Mouse (Mus musculus) CH12.LX (cell line): Measurements from ENCODE around the gene Lrch4. TPM values are rescaled to one million over a fixed set of nuclear protein-coding genes. Genes with fewer than 3 reads are reported as not detected.

Source experiments
- DNase-seq: peaks from one replicate; pipeline ENCODE4 v3.0.0-alpha.2; 2013; ENCODE audit errors: extremely low read depth
- H3K27ac ChIP-seq: 2 replicates; pipeline ENCODE4 v1.5.1; 2012; ENCODE audit warnings: low read depth, mild to moderate bottlenecking, control low read depth, moderate library complexity; ENCODE audit not compliant: insufficient read depth
- H3K27me3 ChIP-seq: replicated peaks from 2 replicates; pipeline ENCODE3; 2012; ENCODE audit warnings: inconsistent platforms
- H3K36me3 ChIP-seq, 2 experiments: replicated peaks in 1 of 2; 2 replicates each; pipeline versions ENCODE3 to v1.6.1; 2012; ENCODE audit warnings: inconsistent platforms in 1 of 2, low read length in 1 of 2, mild to moderate bottlenecking in 1 of 2, mixed read lengths in 1 of 2, moderate library complexity in 1 of 2; ENCODE audit not compliant: control insufficient read depth in 1 of 2, insufficient read depth in 1 of 2
- H3K4me1 ChIP-seq, 2 experiments: 2 replicates each; pipeline ENCODE4 v1.6.1; 2012; ENCODE audit warnings: inconsistent platforms in 1 of 2, moderate library complexity in 1 of 2; ENCODE audit not compliant: insufficient read depth in 2 of 2, control insufficient read depth in 1 of 2
- H3K4me2 ChIP-seq: 2 replicates; pipeline ENCODE4 v1.6.1; 2012; ENCODE audit warnings: low read depth, mild to moderate bottlenecking, control low read depth; ENCODE audit not compliant: poor library complexity, insufficient read depth, severe bottlenecking
- H3K4me3 ChIP-seq, 3 experiments: fragments of 150-350 bp in 1 of 3; sonication (generic) in 1 of 3; replicated peaks in 1 of 3; 2 replicates each; pipeline versions ENCODE3 to v1.5.1; 2011 to 2012; ENCODE audit warnings: low read depth in 2 of 3, low read length in 2 of 3, mild to moderate bottlenecking in 2 of 3, moderate library complexity in 2 of 3, control low read depth in 1 of 3, improper control_type of control experiment in 1 of 3, inconsistent platforms in 1 of 3, mixed read lengths in 1 of 3; ENCODE audit not compliant: poor library complexity in 1 of 3
- H3K79me2 ChIP-seq: replicated peaks from 2 replicates; pipeline ENCODE4 v1.6.1; 2012; ENCODE audit warnings: mild to moderate bottlenecking, moderate library complexity; ENCODE audit not compliant: control insufficient read depth, poor library complexity, insufficient read depth, severe bottlenecking; ENCODE audit errors: extremely low read depth
- H3K9ac ChIP-seq: 2 replicates; pipeline ENCODE4 v1.6.1; 2012; ENCODE audit warnings: low read depth, mild to moderate bottlenecking, control low read depth, moderate library complexity; ENCODE audit not compliant: insufficient read depth
- H3K9me3 ChIP-seq: replicated peaks from 2 replicates; pipeline ENCODE3; 2012; ENCODE audit warnings: low read length, inconsistent platforms, mixed read lengths
- BHLHE40 ChIP-seq: IDR thresholded peaks from 2 replicates; pipeline ENCODE4 v1.6.1; 2011; ENCODE audit warnings: mild to moderate bottlenecking, low read depth, low read length, improper control_type of control experiment
- CHD1 ChIP-seq: IDR thresholded peaks from 2 replicates; pipeline ENCODE4 v1.6.1; 2012; ENCODE audit warnings: low read depth, low read length, improper control_type of control experiment, inconsistent platforms
- CHD2 ChIP-seq: IDR thresholded peaks from 2 replicates; pipeline ENCODE4 v1.6.1; 2011; ENCODE audit warnings: low read length, improper control_type of control experiment
- CTCF ChIP-seq, 2 experiments: IDR thresholded peaks in 1 of 2; conservative IDR thresholded peaks in 1 of 2; 2 replicates each; pipeline ENCODE4 v1.5.1; 2011 to 2012; ENCODE audit warnings: low read depth in 2 of 2, low read length in 2 of 2, improper control_type of control experiment in 1 of 2, inconsistent platforms in 1 of 2, mild to moderate bottlenecking in 1 of 2, moderate library complexity in 1 of 2
- E2F4 ChIP-seq: IDR thresholded peaks from 2 replicates; pipeline ENCODE4 v1.6.1; 2011; ENCODE audit warnings: low read depth, low read length, improper control_type of control experiment; ENCODE audit not compliant: insufficient replicate concordance
- ELF1 ChIP-seq: IDR thresholded peaks from 2 replicates; pipeline ENCODE4 v1.6.1; 2014; ENCODE audit warnings: low read depth, mild to moderate bottlenecking, inconsistent platforms, low read length, improper control_type of control experiment
- EP300 ChIP-seq: IDR thresholded peaks from 2 replicates; pipeline ENCODE4 v1.6.1; 2011; ENCODE audit warnings: low read length, improper control_type of control experiment
- ETS1 ChIP-seq: conservative IDR thresholded peaks from 2 replicates; pipeline ENCODE4 v1.6.1; 2012; ENCODE audit warnings: low read depth, mild to moderate bottlenecking, inconsistent platforms, low read length, improper control_type of control experiment, moderate library complexity
- GABPA ChIP-seq: IDR thresholded peaks from 2 replicates; pipeline ENCODE4 v1.6.1; 2012; ENCODE audit warnings: low read depth, low read length, improper control_type of control experiment, inconsistent platforms; ENCODE audit not compliant: insufficient replicate concordance
- HCFC1 ChIP-seq: IDR thresholded peaks from 2 replicates; pipeline ENCODE4 v1.6.1; 2012; ENCODE audit warnings: low read depth, mild to moderate bottlenecking, inconsistent platforms, low read length, improper control_type of control experiment
- IRF4 ChIP-seq: IDR thresholded peaks from 2 replicates; pipeline ENCODE4 v1.6.1; 2014; ENCODE audit warnings: low read depth, mild to moderate bottlenecking, inconsistent platforms, low read length, improper control_type of control experiment
- JUN ChIP-seq: IDR thresholded peaks from 2 replicates; pipeline ENCODE4 v1.6.1; 2011; ENCODE audit warnings: low read depth, mild to moderate bottlenecking, low read length, improper control_type of control experiment, moderate library complexity; ENCODE audit not compliant: insufficient read depth
- JUND ChIP-seq: conservative IDR thresholded peaks from 2 replicates; pipeline ENCODE4 v1.6.1; 2011; ENCODE audit warnings: low read depth, low read length, improper control_type of control experiment
- KAT2A ChIP-seq: IDR thresholded peaks from 2 replicates; pipeline ENCODE4 v1.6.1; 2012; ENCODE audit warnings: low read length, improper control_type of control experiment, inconsistent platforms; ENCODE audit not compliant: insufficient replicate concordance
- MAFK ChIP-seq: IDR thresholded peaks from 2 replicates; pipeline ENCODE4 v1.6.1; 2011; ENCODE audit warnings: low read length, improper control_type of control experiment; ENCODE audit not compliant: insufficient replicate concordance
- MAX ChIP-seq: IDR thresholded peaks from 2 replicates; pipeline ENCODE4 v1.6.1; 2011; ENCODE audit warnings: low read length, improper control_type of control experiment
- MAZ ChIP-seq: IDR thresholded peaks from 2 replicates; pipeline ENCODE4 v1.6.1; 2012; ENCODE audit warnings: low read depth, mild to moderate bottlenecking, inconsistent platforms, low read length, improper control_type of control experiment, moderate library complexity
- MEF2A ChIP-seq: IDR thresholded peaks from 2 replicates; pipeline ENCODE4 v1.6.1; 2014; ENCODE audit warnings: low read depth, mild to moderate bottlenecking, inconsistent platforms, low read length, improper control_type of control experiment, borderline replicate concordance
- MXI1 ChIP-seq: IDR thresholded peaks from 2 replicates; pipeline ENCODE4 v1.6.1; 2011; ENCODE audit warnings: mild to moderate bottlenecking, low read depth, low read length, improper control_type of control experiment
- MYC ChIP-seq: IDR thresholded peaks from 2 replicates; pipeline ENCODE4 v1.6.1; 2011; ENCODE audit warnings: low read depth, mild to moderate bottlenecking, improper control_type of control experiment, low read length
- NELFE ChIP-seq: IDR thresholded peaks from 2 replicates; pipeline ENCODE4 v1.6.1; 2011; ENCODE audit warnings: low read depth, low read length, improper control_type of control experiment
- NRF1 ChIP-seq: IDR thresholded peaks from 2 replicates; pipeline ENCODE4 v1.6.1; 2014; ENCODE audit warnings: low read depth, mild to moderate bottlenecking, inconsistent platforms, low read length, improper control_type of control experiment, moderate library complexity
- PAX5 ChIP-seq: IDR thresholded peaks from 2 replicates; pipeline ENCODE4 v1.6.1; 2012; ENCODE audit warnings: low read length, inconsistent platforms, mixed read lengths
- POLR2A ChIP-seq: IDR thresholded peaks from 2 replicates; pipeline ENCODE4 v1.6.1; 2011; ENCODE audit warnings: low read depth, mild to moderate bottlenecking, improper control_type of control experiment, low read length
- POLR2AphosphoS2 ChIP-seq: IDR thresholded peaks from 2 replicates; pipeline ENCODE4 v1.6.1; 2011; ENCODE audit warnings: low read depth, low read length, improper control_type of control experiment
- RAD21 ChIP-seq: IDR thresholded peaks from 2 replicates; pipeline ENCODE4 v1.6.1; 2011; ENCODE audit warnings: low read depth, mild to moderate bottlenecking, low read length, improper control_type of control experiment, moderate library complexity
- RCOR1 ChIP-seq: conservative IDR thresholded peaks from 2 replicates; pipeline ENCODE4 v1.6.1; 2012; ENCODE audit warnings: low read depth, mild to moderate bottlenecking, inconsistent platforms, low read length, improper control_type of control experiment
- SIN3A ChIP-seq: IDR thresholded peaks from 2 replicates; pipeline ENCODE4 v1.6.1; 2012; ENCODE audit warnings: low read length, improper control_type of control experiment, inconsistent platforms
- SMC3 ChIP-seq: IDR thresholded peaks from 2 replicates; pipeline ENCODE4 v1.6.1; 2011; ENCODE audit warnings: low read depth, low read length, improper control_type of control experiment
- TBP ChIP-seq: conservative IDR thresholded peaks from 2 replicates; pipeline ENCODE4 v1.6.1; 2011; ENCODE audit warnings: low read depth, low read length, improper control_type of control experiment
- TCF12 ChIP-seq: IDR thresholded peaks from 2 replicates; pipeline ENCODE4 v1.6.1; 2014; ENCODE audit warnings: low read depth, mild to moderate bottlenecking, inconsistent platforms, low read length, improper control_type of control experiment
- UBTF ChIP-seq: IDR thresholded peaks from 2 replicates; pipeline ENCODE4 v1.6.1; 2012; ENCODE audit warnings: low read depth, mild to moderate bottlenecking, inconsistent platforms, low read length, improper control_type of control experiment, moderate library complexity
- USF1 ChIP-seq: IDR thresholded peaks from 2 replicates; pipeline ENCODE4 v1.6.1; 2014; ENCODE audit warnings: low read depth, mild to moderate bottlenecking, inconsistent platforms, low read length, improper control_type of control experiment
- USF2 ChIP-seq: conservative IDR thresholded peaks from 2 replicates; pipeline ENCODE4 v1.6.1; 2011; ENCODE audit warnings: low read depth, low read length, improper control_type of control experiment
- ZC3H11A ChIP-seq: IDR thresholded peaks from 2 replicates; pipeline ENCODE4 v1.6.1; 2012; ENCODE audit warnings: low read depth, mild to moderate bottlenecking, inconsistent platforms, low read length, improper control_type of control experiment
- ZKSCAN1 ChIP-seq: IDR thresholded peaks from 2 replicates; pipeline ENCODE4 v1.6.1; 2012; ENCODE audit warnings: low read depth, inconsistent platforms, low read length, improper control_type of control experiment, borderline replicate concordance
- ZMIZ1 ChIP-seq: IDR thresholded peaks from 2 replicates; pipeline ENCODE4 v1.6.1; 2012; ENCODE audit warnings: low read depth, mild to moderate bottlenecking, inconsistent platforms, low read length, improper control_type of control experiment
- ZNF384 ChIP-seq: IDR thresholded peaks from 2 replicates; pipeline ENCODE4 v1.6.1; 2012; ENCODE audit warnings: low read depth, low read length, improper control_type of control experiment, inconsistent platforms
- dilution Hi-C: fragments of 300-500 bp; cut with MboI; formaldehyde crosslinking; loops from 2 replicates; pipeline ENCODE4 v1.14.3; 2020; ENCODE audit warnings: low sequenced_read_pairs; ENCODE audit not compliant: extremely low pct_unique_long_range_greater_than_20kb, extremely low pct_ligation_motif_present
- in situ Hi-C: fragments of 300-500 bp; cut with MboI; formaldehyde crosslinking; loops from 3 replicates; pipeline ENCODE4 v1.14.3; 2019; ENCODE audit warnings: low sequenced_read_pairs, low pct_ligation_motif_present, low pct_unique_long_range_greater_than_20kb, mixed read lengths
- polyA plus RNA-seq: library from polyadenylated mRNA; unstranded; fragments of >175 nt; gene quantifications from 2 replicates; pipeline ENCODE4 v1.2.1, GENCODE M21; 2012; ENCODE audit warnings: low read depth; ENCODE audit not compliant: insufficient read length
- total RNA-seq, 2 experiments: library from RNA; depleted of rRNA; stranded (reverse); fragments of 300-350 nt in 1 of 2; fragments of >200 nt in 1 of 2; gene quantifications; 2 replicates each; pipeline ENCODE4 v1.2.3; 2012 to 2014

Lrch4 gene
- 20.0 and 25.6 TPM in 2 replicates for total RNA-seq (2012; rRNA removed)
- total RNA-seq (2014; rRNA removed) = 9.0 and 9.9 TPM in 2 replicates
- polyA plus RNA-seq = 47.9 and 62.1 TPM in 2 replicates

- peaks cover 7 to 15% of the 10 kb centered on the region in 2 experiments for H3K36me3 ChIP-seq
- peak; percentile 83 for TF ChIP-seq ZMIZ1
- no peak; the same call in 1 of the 2 replicates for TF ChIP-seq USF2
- peak; percentile 52 for TF ChIP-seq MXI1
- TF ChIP-seq KAT2A = peak; percentile 73; the same call in 1 of the 2 replicates
- peak; percentile 85 for TF ChIP-seq TBP
- TF ChIP-seq SIN3A = peak; percentile 90
- TF ChIP-seq UBTF = no peak
- TF ChIP-seq POLR2A = peak; percentile 85
- TF ChIP-seq ETS1 = no peak; the same call in 1 of the 2 replicates
- TF ChIP-seq NELFE = peak; percentile 91
- TF ChIP-seq NRF1 = peak; percentile 38
- peak; percentile 91 for TF ChIP-seq TCF12
- TF ChIP-seq POLR2AphosphoS2 = 0 out of 2 replicates have a peak, but pooled peaks have one; percentile 64
- 0 out of 2 replicates have a peak, but pooled peaks have one; percentile 32 for TF ChIP-seq JUND
- no peak for TF ChIP-seq PAX5
- peak; percentile 85 for TF ChIP-seq HCFC1
- TF ChIP-seq JUN = no peak
- TF ChIP-seq ZNF384 = no peak
- no peak for TF ChIP-seq SMC3
- no peak for TF ChIP-seq CHD1
- TF ChIP-seq MYC = no peak
- no peak for TF ChIP-seq EP300
- peak; percentile 48 for TF ChIP-seq MEF2A
- TF ChIP-seq ELF1 = peak; percentile 94
- no peak for TF ChIP-seq CTCF (conservative IDR thresholded peaks at IDR 0.05 in 1 of 2, IDR thresholded peaks at IDR 0.05 in 1 of 2; ENCODE audit: low read depth in 2 of 2, low read length in 2 of 2)
- no peak; the same call in 1 of the 2 replicates for TF ChIP-seq GABPA
- TF ChIP-seq USF1 = no peak
- no peak for TF ChIP-seq MAX
- peak; percentile 32; the same call in 1 of the 2 replicates for TF ChIP-seq BHLHE40
- peak; percentile 82; the same call in 1 of the 2 replicates for TF ChIP-seq E2F4
- peak; percentile 99 for TF ChIP-seq MAZ
- TF ChIP-seq IRF4 = peak; percentile 61; the same call in 1 of the 2 replicates
- TF ChIP-seq CHD2 = peak; percentile 96
- no peak for TF ChIP-seq MAFK
- no peak for TF ChIP-seq ZC3H11A
- no peak for TF ChIP-seq ZKSCAN1
- no peak for TF ChIP-seq RAD21
- peak; percentile 23; the same call in 1 of the 2 replicates for TF ChIP-seq RCOR1
- dilution Hi-C loops = no loop called here
- in situ Hi-C loops = no loop called here
- peak within 1 kb of the TSS; percentile 91 for H3K4me2 ChIP-seq
- peak within 1 kb of the TSS; percentile 79 to 91 (median 81) for H3K4me3 ChIP-seq
- peaks cover 14 to 42% of the 10 kb centered on the region in 2 experiments for H3K4me1 ChIP-seq
- DNase-seq = peak; percentile 100
- H3K9ac ChIP-seq = peak within 1 kb of the TSS; percentile 88
- no peaks in the 10 kb centered on the region for H3K27me3 ChIP-seq
- peaks cover 14% of the 10 kb centered on the region for H3K79me2 ChIP-seq
- peak within 1 kb of the TSS; percentile 94 for H3K27ac ChIP-seq
- H3K9me3 ChIP-seq = no peaks in the 10 kb centered on the region
These were observed at the start of gene Lrch4, which contains the start of the genes Fbxo24 and Gm20605 for GRCm38 (mm10) chr5:137628498-137629305. Gene Lrch4 (plus strand): TSS chr5:137629121. Gene Fbxo24 (minus strand): TSS chr5:137629002. Gene Gm20605 (plus strand): TSS chr5:137629175.
